Mouse (Mus musculus) hindbrain, postnatal 0 days (tissue): ENCODE measurements around the gene Sept9. TPM values are rescaled to one million over a fixed set of nuclear protein-coding genes. Genes with fewer than 3 reads are reported as not detected.

Experiments used
- ATAC-seq: fragments of 200-750 bp; cut with Nextera tagmentation; 2 replicates; pipeline ENCODE4 v1.8.0; 2017; ENCODE audit warnings: mild to moderate bottlenecking, moderate TSS enrichment, moderate library complexity
- DNase-seq: peaks from one replicate; pipeline ENCODE4 v3.0.0-alpha.2; 2015; ENCODE audit warnings: low spot score
- H3K27ac ChIP-seq: fragments of 300-500 bp; sonication (generic); 2 replicates; pipeline ENCODE4 v1.5.1; 2014; ENCODE audit warnings: mild to moderate bottlenecking
- H3K27me3 ChIP-seq: fragments of 300-500 bp; sonication (generic); 2 replicates; pipeline ENCODE4 v1.6.1; 2014; ENCODE audit warnings: low read length, mixed read lengths; ENCODE audit not compliant: insufficient read depth
- H3K36me3 ChIP-seq: fragments of 300-500 bp; sonication (generic); 2 replicates; pipeline ENCODE4 v1.6.1; 2014; ENCODE audit warnings: low read length, mixed read lengths; ENCODE audit not compliant: insufficient read depth
- H3K4me1 ChIP-seq: fragments of 300-500 bp; sonication (generic); 2 replicates; pipeline ENCODE4 v1.6.1; 2014; ENCODE audit warnings: antibody characterized with exemption, low read length, mixed read lengths; ENCODE audit not compliant: insufficient read depth
- H3K4me2 ChIP-seq: fragments of 300-500 bp; sonication (generic); 2 replicates; pipeline ENCODE4 v1.6.1; 2014; ENCODE audit warnings: low read depth, mild to moderate bottlenecking, low read length, moderate library complexity, mixed read lengths
- H3K4me3 ChIP-seq: fragments of 300-500 bp; sonication (generic); 2 replicates; pipeline ENCODE4 v1.5.1; 2014; ENCODE audit warnings: low read length
- H3K9ac ChIP-seq: fragments of 300-500 bp; sonication (generic); replicated peaks from 2 replicates; pipeline ENCODE4 v1.6.1; 2014; ENCODE audit warnings: mild to moderate bottlenecking, low read length, moderate library complexity, mixed read lengths
- H3K9me3 ChIP-seq: fragments of 300-500 bp; sonication (generic); 2 replicates; pipeline ENCODE4 v1.6.1; 2016; ENCODE audit warnings: low read length, mixed read lengths
- CTCF ChIP-seq: IDR thresholded peaks from 2 replicates; pipeline ENCODE4 v1.5.1; 2016; ENCODE audit warnings: antibody characterized with exemption, control low read depth, low read depth
- WGBS: fragments of 180-500 bp; shearing (Covaris S2); extraction: QIAGEN DNeasy Blood & Tissue Kit; methylation state at CpG from one replicate; pipeline ENCODE4 v1.1.7; 2014; 5-methylcytosine and 5-hydroxymethylcytosine counted together
- polyA plus RNA-seq: library from polyadenylated mRNA; unstranded; fragments of >200 nt; fragmentation: Nextera tagmentation; extraction: Ambion mirVana; gene quantifications from 2 replicates; pipeline ENCODE4 v1.2.1, GENCODE M21; 2015
- total RNA-seq: library from RNA; depleted of rRNA; stranded (reverse); fragments of >200 nt; gene quantifications from 2 replicates; pipeline ENCODE4 v1.2.3, GENCODE M21; 2014

Sept9 gene
- total and polyA plus RNA-seq, 2 experiments from 2014 or later, result 88.8 to 112 TPM

GRCm38 (mm10) chr11:117325131-117325467, 125.6 kb downstream of the Sept9 start:
- ATAC-seq (no peak), DNase-seq (no peak)
- H3K9ac ChIP-seq, result no peak overlapping the region
- no peaks in the 10 kb centered on the region for H3K27me3 ChIP-seq
- H3K4me1 ChIP-seq, result peaks cover 15% of the 10 kb centered on the region
- no peak overlapping the region for H3K4me2 ChIP-seq
- no peaks in the 10 kb centered on the region for H3K36me3 ChIP-seq
- no peak for TF ChIP-seq CTCF
- 78% methylated on average over 5 of the region's 5 CpGs for WGBS
- H3K4me3 ChIP-seq, result no peak overlapping the region
- no peaks in the 10 kb centered on the region for H3K9me3 ChIP-seq
- H3K27ac ChIP-seq, result no peak overlapping the region

- no peaks in the 10 kb centered on the region for H3K9me3 ChIP-seq
- H3K4me3 ChIP-seq, result no peak overlapping the region
- no peak for ATAC-seq
- no peak overlapping the region for H3K27ac ChIP-seq
- TF ChIP-seq CTCF, result no peak
- H3K9ac ChIP-seq, result no peak overlapping the region
- peaks cover 17% of the 10 kb centered on the region for H3K4me1 ChIP-seq
- no peaks in the 10 kb centered on the region for H3K27me3 ChIP-seq
- 52% methylated on average over 12 of the region's 12 CpGs for WGBS
- H3K4me2 ChIP-seq, result no peak overlapping the region
- H3K36me3 ChIP-seq, result no peaks in the 10 kb centered on the region
- no peak for DNase-seq
Measured at GRCm38 (mm10) chr11:117325468-117326139, 126.1 kb downstream of the Sept9 start.

GRCm38 (mm10) chr11:117326140-117326725, 126.8 kb downstream of the Sept9 start:
- H3K4me2 ChIP-seq, result no peak overlapping the region
- DNase-seq (no peak), ATAC-seq (no peak)
- WGBS, result 68% methylated on average over 4 of the region's 4 CpGs
- H3K36me3 ChIP-seq, result no peaks in the 10 kb centered on the region
- H3K4me1 ChIP-seq, result peaks cover 24% of the 10 kb centered on the region
- no peaks in the 10 kb centered on the region for H3K9me3 ChIP-seq
- no peak; the same call in 1 of the 2 replicates for TF ChIP-seq CTCF
- H3K4me3 ChIP-seq, result no peak overlapping the region
- H3K9ac ChIP-seq, result no peak overlapping the region
- no peaks in the 10 kb centered on the region for H3K27me3 ChIP-seq
- H3K27ac ChIP-seq, result no peak overlapping the region

GRCm38 (mm10) chr11:117326867-117327600, 127.6 kb downstream of the Sept9 start:
- ATAC-seq, result peak; percentile 27; the same call in 1 of the 2 replicates
- Histone ChIP-seq H3K27ac (peak overlapping the region; percentile 32; the same call in 1 of the 2 replicates), H3K36me3 (no peaks in the 10 kb centered on the region), H3K4me1 (peaks cover 29% of the 10 kb centered on the region), H3K27me3 (no peaks in the 10 kb centered on the region), H3K4me2 (no peak overlapping the region), H3K9ac (no peak overlapping the region), H3K4me3 (no peak overlapping the region), H3K9me3 (no peaks in the 10 kb centered on the region)
- DNase-seq, result peak; percentile 63
- no peak for TF ChIP-seq CTCF
- 49% methylated on average over 16 of the region's 16 CpGs for WGBS

GRCm38 (mm10) chr11:117327633-117328032, 128.2 kb downstream of the Sept9 start:
- no peak for ATAC-seq
- Histone ChIP-seq H3K4me2 (no peak overlapping the region), H3K27ac (no peak overlapping the region; the same call in 1 of the 2 replicates), H3K4me1 (peaks cover 32% of the 10 kb centered on the region), H3K36me3 (no peaks in the 10 kb centered on the region), H3K27me3 (no peaks in the 10 kb centered on the region), H3K9me3 (no peaks in the 10 kb centered on the region), H3K9ac (no peak overlapping the region), H3K4me3 (no peak overlapping the region)
- 85% methylated on average over 5 of the region's 5 CpGs for WGBS
- DNase-seq, result no peak
- TF ChIP-seq CTCF, result no peak

- 63% methylated on average over 12 of the region's 12 CpGs for WGBS
- Histone ChIP-seq H3K9me3 (no peaks in the 10 kb centered on the region), H3K27me3 (no peaks in the 10 kb centered on the region), H3K36me3 (no peaks in the 10 kb centered on the region), H3K4me1 (peaks cover 44% of the 10 kb centered on the region), H3K4me2 (0 out of 2 replicates have a peak overlapping the region, but pooled peaks have one; percentile 80), H3K9ac (no peak overlapping the region), H3K27ac (peak overlapping the region; percentile 95; the same call in 1 of the 2 replicates), H3K4me3 (no peak overlapping the region)
- no peak for TF ChIP-seq CTCF
- ATAC-seq (no peak), DNase-seq (no peak)
Measured at GRCm38 (mm10) chr11:117330076-117330950, 130.9 kb downstream of the Sept9 start.
